ENCODE assay signal across 18 mouse cellular contexts in genomic region chr6:33409586-33409985, GRCm38 (mm10).
A peak's percentile ranks its signal among the peaks of the same experiment; 100 is the strongest.
DNase-seq lines count a peak whose midpoint lies in the region; ATAC-seq and TF ChIP-seq lines count a peak whose summit lies in the region.
"Had no signal": no experiment of that assay in that cellular context is flagged by ENCODE, and none has a peak within 500 bp of the region (broad histone marks: within the 10 kb centered on the region; RNA-seq: fewer than 3 reads in every experiment).

No protein-coding gene starts in this region.

- H3K4me1 ChIP-seq in forebrain, postnatal 0 days (ENCODE audit: insufficient read depth), result peaks cover 10% of the 10 kb centered on the region
- H3K4me1 ChIP-seq in forebrain, embryonic 12.5 days, result peaks cover 11% of the 10 kb centered on the region
- H3K4me1 ChIP-seq in midbrain, embryonic 13.5 days (replicated peaks), result peaks cover 15% of the 10 kb centered on the region

- WGBS in forebrain, postnatal 0 days, result 67% methylated on average over 3 of the region's 3 CpGs
- 72% methylated on average over 3 of the region's 3 CpGs for WGBS in forebrain, embryonic 12.5 days
- 87% methylated on average over 3 of the region's 3 CpGs for WGBS in midbrain, embryonic 13.5 days

- TF ChIP-seq CTCF in forebrain, postnatal 0 days (IDR thresholded peaks at IDR 0.05; ENCODE audit: low read depth), result no peak

- no peaks in the 10 kb centered on the region for H3K36me3 ChIP-seq in forebrain, postnatal 0 days (ENCODE audit: insufficient read depth)
- H3K36me3 ChIP-seq in forebrain, embryonic 12.5 days (replicated peaks), result no peaks in the 10 kb centered on the region
- H3K36me3 ChIP-seq in midbrain, embryonic 13.5 days, result no peaks in the 10 kb centered on the region
- H3K36me3 ChIP-seq: G1E; heart, embryonic 13.5 days; hindbrain, embryonic 15.5 days had no signal

- H3K27me3 ChIP-seq in forebrain, postnatal 0 days (ENCODE audit: insufficient read depth, low read length), result no peaks in the 10 kb centered on the region
- no peaks in the 10 kb centered on the region for H3K27me3 ChIP-seq in forebrain, embryonic 12.5 days
- no peaks in the 10 kb centered on the region for H3K27me3 ChIP-seq in midbrain, embryonic 13.5 days
- H3K27me3 ChIP-seq: heart, embryonic 13.5 days; hindbrain, embryonic 15.5 days had no signal

- H3K27ac ChIP-seq in forebrain, postnatal 0 days (ENCODE audit: low read depth, low read length), result no peak overlapping the region
- no peak overlapping the region for H3K27ac ChIP-seq in forebrain, embryonic 12.5 days
- H3K27ac ChIP-seq in midbrain, embryonic 13.5 days, result no peak overlapping the region
- H3K27ac ChIP-seq: heart, embryonic 13.5 days; hindbrain, embryonic 15.5 days had no signal

- DNase-seq in forebrain, postnatal 0 days, result no peak
- peak; percentile 28 for DNase-seq in kidney, postnatal 14 days
- DNase-seq in kidney, adult 11 months, result no peak
- peak; percentile 21 for DNase-seq in embryo, embryonic 11 days
- no peak for DNase-seq in adipocyte (ENCODE audit: low spot score)
- DNase-seq: adrenal gland, postnatal 14 days; cerebellum, adult 18-20 months; cerebellum, adult 9-11 months; cerebellum, postnatal 36 days; gastrocnemius, postnatal 14 days; heart, postnatal 36 days had no signal

- no peak overlapping the region for H3K4me2 ChIP-seq in forebrain, postnatal 0 days (ENCODE audit: low read depth)
- H3K4me2 ChIP-seq in forebrain, embryonic 12.5 days, result no peak overlapping the region
- H3K4me2 ChIP-seq in midbrain, embryonic 13.5 days (replicated peaks), result no peak overlapping the region
- H3K4me2 ChIP-seq: heart, embryonic 13.5 days; hindbrain, embryonic 15.5 days had no signal

- H3K9ac ChIP-seq in forebrain, postnatal 0 days, result no peak overlapping the region
- H3K9ac ChIP-seq in forebrain, embryonic 12.5 days, result no peak overlapping the region
- no peak overlapping the region for H3K9ac ChIP-seq in midbrain, embryonic 13.5 days (replicated peaks)
- H3K9ac ChIP-seq: heart, embryonic 13.5 days; hindbrain, embryonic 15.5 days had no signal

- peak; percentile 63; the same call in 1 of the 2 replicates for ATAC-seq in forebrain, postnatal 0 days
- ATAC-seq in forebrain, embryonic 12.5 days (ENCODE audit: low FRiP score), result no peak
- ATAC-seq in midbrain, embryonic 13.5 days, result no peak
- ATAC-seq: forebrain, embryonic 16.5 days; intestine, embryonic 16.5 days had no signal

- no peaks in the 10 kb centered on the region for H3K9me3 ChIP-seq in forebrain, postnatal 0 days (ENCODE audit: low read length)
- no peaks in the 10 kb centered on the region for H3K9me3 ChIP-seq in forebrain, embryonic 12.5 days
- H3K9me3 ChIP-seq in midbrain, embryonic 13.5 days, result no peaks in the 10 kb centered on the region
- H3K9me3 ChIP-seq: G1E; heart, embryonic 13.5 days; hindbrain, embryonic 15.5 days had no signal

- H3K4me3 ChIP-seq in forebrain, postnatal 0 days (ENCODE audit: low read depth, low read length), result no peak overlapping the region
- no peak overlapping the region for H3K4me3 ChIP-seq in forebrain, embryonic 12.5 days (replicated peaks)
- H3K4me3 ChIP-seq in midbrain, embryonic 13.5 days (replicated peaks), result no peak overlapping the region
- H3K4me3 ChIP-seq: heart, embryonic 13.5 days; hindbrain, embryonic 15.5 days had no signal

Comparison
In these comparisons a context has a peak if more than half of its experiments do, and no peak if none do; other contexts are left out.
1. DNase-seq: peak in kidney, postnatal 14 days (single experiment) and embryo, embryonic 11 days (single experiment); none in forebrain, postnatal 0 days (single experiment), kidney, adult 11 months (single experiment) and adipocyte (single experiment).